Mouse (Mus musculus): ENCODE results near the gene Tsc22d4. TPM values are rescaled to one million over a fixed set of nuclear protein-coding genes. Genes with fewer than 3 reads are reported as not detected.

Gene Tsc22d4
- polyA plus RNA-seq, 1 experiment from 2014 or later, result 121 TPM

- Histone ChIP-seq H3K4me3 (ENCODE audit: low read depth, low read length) (peak overlapping the region; percentile 71), H3K4me2 (ENCODE audit: low read length) (peak overlapping the region; percentile 88), H3K4me1 (replicated peaks; ENCODE audit: control insufficient read depth, insufficient read depth, low read length) (peaks cover 28% of the 10 kb centered on the region), H3K36me3 (ENCODE audit: control insufficient read depth, insufficient read depth, low read length) (peaks cover 13% of the 10 kb centered on the region), H3K27me3 (replicated peaks; ENCODE audit: control insufficient read depth, insufficient read depth, low read length) (no peaks in the 10 kb centered on the region), H3K9ac (ENCODE audit: low read length) (0 out of 2 replicates have a peak overlapping the region, but pooled peaks have one; percentile 16), H3K9me3 (ENCODE audit: control insufficient read depth, low read length) (no peaks in the 10 kb centered on the region), H3K27ac (ENCODE audit: low read depth) (no peak overlapping the region; the same call in 1 of the 2 replicates)
- no peak for DNase-seq (ENCODE audit: low spot score)
- 67% methylated on average over 24 of the region's 24 CpGs for WGBS
- ATAC-seq (replicated peaks; ENCODE audit: low FRiP score, low TSS enrichment, low read depth), result no peak
These were observed 42.6 kb downstream of the Tsc22d4 start for GRCm38 (mm10) chr5:137788171-137788570.

GRCm38 (mm10) chr5:137788946-137789531 lies 43.5 kb downstream of the Tsc22d4 start:
- peaks cover 19% of the 10 kb centered on the region for H3K4me1 ChIP-seq (replicated peaks; ENCODE audit: control insufficient read depth, insufficient read depth, low read length)
- H3K9me3 ChIP-seq (ENCODE audit: control insufficient read depth, low read length), result no peaks in the 10 kb centered on the region
- WGBS, result 91% methylated on average over 2 of the region's 2 CpGs
- DNase-seq (ENCODE audit: low spot score) (no peak), ATAC-seq (replicated peaks; ENCODE audit: low FRiP score, low TSS enrichment, low read depth) (no peak)
- H3K27me3 ChIP-seq (replicated peaks; ENCODE audit: control insufficient read depth, insufficient read depth, low read length), result no peaks in the 10 kb centered on the region
- H3K36me3 ChIP-seq (ENCODE audit: control insufficient read depth, insufficient read depth, low read length), result peaks cover 7% of the 10 kb centered on the region; the same call in 1 of the 2 replicates
- H3K4me3 ChIP-seq (ENCODE audit: low read depth, low read length), result no peak overlapping the region
- no peak overlapping the region for H3K27ac ChIP-seq (ENCODE audit: low read depth)
- no peak overlapping the region for H3K4me2 ChIP-seq (ENCODE audit: low read length)
- no peak overlapping the region for H3K9ac ChIP-seq (ENCODE audit: low read length)

- DNase-seq (ENCODE audit: low spot score) (no peak), ATAC-seq (replicated peaks; ENCODE audit: low FRiP score, low TSS enrichment, low read depth) (no peak)
- Histone ChIP-seq H3K4me1 (replicated peaks; ENCODE audit: control insufficient read depth, insufficient read depth, low read length) (0 out of 2 replicates have a peak, but pooled peaks cover 6% of the 10 kb centered on the region), H3K4me2 (ENCODE audit: low read length) (no peak overlapping the region), H3K9me3 (ENCODE audit: control insufficient read depth, low read length) (no peaks in the 10 kb centered on the region), H3K36me3 (ENCODE audit: control insufficient read depth, insufficient read depth, low read length) (no peaks in the 10 kb centered on the region), H3K27me3 (replicated peaks; ENCODE audit: control insufficient read depth, insufficient read depth, low read length) (no peaks in the 10 kb centered on the region), H3K27ac (ENCODE audit: low read depth) (no peak overlapping the region), H3K4me3 (ENCODE audit: low read depth, low read length) (no peak overlapping the region), H3K9ac (ENCODE audit: low read length) (no peak overlapping the region)
These were observed 46.0 kb downstream of the Tsc22d4 start for GRCm38 (mm10) chr5:137791553-137791952.

- DNase-seq (ENCODE audit: low spot score) (no peak), ATAC-seq (replicated peaks; ENCODE audit: low FRiP score, low TSS enrichment, low read depth) (no peak)
- Histone ChIP-seq H3K9me3 (ENCODE audit: control insufficient read depth, low read length) (no peaks in the 10 kb centered on the region), H3K4me1 (replicated peaks; ENCODE audit: control insufficient read depth, insufficient read depth, low read length) (no peaks in the 10 kb centered on the region), H3K36me3 (ENCODE audit: control insufficient read depth, insufficient read depth, low read length) (no peaks in the 10 kb centered on the region), H3K27me3 (replicated peaks; ENCODE audit: control insufficient read depth, insufficient read depth, low read length) (no peaks in the 10 kb centered on the region), H3K27ac (ENCODE audit: low read depth) (no peak overlapping the region), H3K4me3 (ENCODE audit: low read depth, low read length) (no peak overlapping the region), H3K9ac (ENCODE audit: low read length) (no peak overlapping the region), H3K4me2 (ENCODE audit: low read length) (no peak overlapping the region)
- WGBS, result 83% methylated on average over 3 of the region's 3 CpGs
These were observed 51.1 kb downstream of the Tsc22d4 start for GRCm38 (mm10) chr5:137796606-137797005.

- DNase-seq (ENCODE audit: low spot score) (no peak), ATAC-seq (replicated peaks; ENCODE audit: low FRiP score, low TSS enrichment, low read depth) (no peak)
- 83% methylated on average over 3 of the region's 3 CpGs for WGBS
- Histone ChIP-seq H3K36me3 (ENCODE audit: control insufficient read depth, insufficient read depth, low read length) (no peaks in the 10 kb centered on the region), H3K27me3 (replicated peaks; ENCODE audit: control insufficient read depth, insufficient read depth, low read length) (no peaks in the 10 kb centered on the region), H3K4me1 (replicated peaks; ENCODE audit: control insufficient read depth, insufficient read depth, low read length) (no peaks in the 10 kb centered on the region), H3K4me2 (ENCODE audit: low read length) (no peak overlapping the region), H3K4me3 (ENCODE audit: low read depth, low read length) (no peak overlapping the region), H3K9me3 (ENCODE audit: control insufficient read depth, low read length) (no peaks in the 10 kb centered on the region), H3K27ac (ENCODE audit: low read depth) (no peak overlapping the region), H3K9ac (ENCODE audit: low read length) (no peak overlapping the region)
These were observed 55.4 kb downstream of the Tsc22d4 start for GRCm38 (mm10) chr5:137800917-137801316.

GRCm38 (mm10) chr5:137806158-137806557 lies 60.6 kb downstream of the Tsc22d4 start:
- H3K27ac ChIP-seq (ENCODE audit: low read depth), result no peak overlapping the region
- H3K27me3 ChIP-seq (replicated peaks; ENCODE audit: control insufficient read depth, insufficient read depth, low read length), result no peaks in the 10 kb centered on the region
- H3K9ac ChIP-seq (ENCODE audit: low read length), result no peak overlapping the region
- H3K4me1 ChIP-seq (replicated peaks; ENCODE audit: control insufficient read depth, insufficient read depth, low read length), result no peaks in the 10 kb centered on the region
- DNase-seq (ENCODE audit: low spot score), result no peak
- ATAC-seq (replicated peaks; ENCODE audit: low FRiP score, low TSS enrichment, low read depth), result no peak
- H3K9me3 ChIP-seq (ENCODE audit: control insufficient read depth, low read length), result no peaks in the 10 kb centered on the region
- 83% methylated on average over 1 of the region's 1 CpGs for WGBS
- no peaks in the 10 kb centered on the region for H3K36me3 ChIP-seq (ENCODE audit: control insufficient read depth, insufficient read depth, low read length)
- H3K4me3 ChIP-seq (ENCODE audit: low read depth, low read length), result no peak overlapping the region
- H3K4me2 ChIP-seq (ENCODE audit: low read length), result no peak overlapping the region

- no peak overlapping the region for H3K4me2 ChIP-seq (ENCODE audit: low read length)
- WGBS, result 94% methylated on average over 5 of the region's 5 CpGs
These were observed 62.8 kb downstream of the Tsc22d4 start for GRCm38 (mm10) chr5:137808316-137808715.

GRCm38 (mm10) chr5:137817466-137818222 lies 72.1 kb downstream of the Tsc22d4 start:
- Histone ChIP-seq H3K4me3 (ENCODE audit: low read depth, low read length) (no peak overlapping the region), H3K4me2 (ENCODE audit: low read length) (no peak overlapping the region), H3K27me3 (replicated peaks; ENCODE audit: control insufficient read depth, insufficient read depth, low read length) (no peaks in the 10 kb centered on the region), H3K9ac (ENCODE audit: low read length) (no peak overlapping the region), H3K9me3 (ENCODE audit: control insufficient read depth, low read length) (no peaks in the 10 kb centered on the region), H3K4me1 (replicated peaks; ENCODE audit: control insufficient read depth, insufficient read depth, low read length) (no peaks in the 10 kb centered on the region), H3K36me3 (ENCODE audit: control insufficient read depth, insufficient read depth, low read length) (no peaks in the 10 kb centered on the region), H3K27ac (ENCODE audit: low read depth) (no peak overlapping the region)
- WGBS, result 70% methylated on average over 4 of the region's 4 CpGs
- DNase-seq (ENCODE audit: low spot score) (no peak), ATAC-seq (replicated peaks; ENCODE audit: low FRiP score, low TSS enrichment, low read depth) (no peak)

More at GRCm38 (mm10) chr5:137808316-137808715, 62.8 kb downstream of the Tsc22d4 start:
- no peaks in the 10 kb centered on the region for H3K9me3 ChIP-seq (ENCODE audit: control insufficient read depth, low read length)
- H3K9ac ChIP-seq (ENCODE audit: low read length), result no peak overlapping the region
- DNase-seq (ENCODE audit: low spot score), result no peak
- H3K4me1 ChIP-seq (replicated peaks; ENCODE audit: control insufficient read depth, insufficient read depth, low read length), result no peaks in the 10 kb centered on the region
- no peaks in the 10 kb centered on the region for H3K36me3 ChIP-seq (ENCODE audit: control insufficient read depth, insufficient read depth, low read length)
- H3K27ac ChIP-seq (ENCODE audit: low read depth), result no peak overlapping the region
- H3K4me3 ChIP-seq (ENCODE audit: low read depth, low read length), result no peak overlapping the region
- ATAC-seq (replicated peaks; ENCODE audit: low FRiP score, low TSS enrichment, low read depth), result no peak
- H3K27me3 ChIP-seq (replicated peaks; ENCODE audit: control insufficient read depth, insufficient read depth, low read length), result no peaks in the 10 kb centered on the region

All from intestine, embryonic 14.5 days (tissue).